Mouse (Mus musculus): ENCODE results near the gene Mapk8ip2. TPM values are rescaled to one million over a fixed set of nuclear protein-coding genes. Genes with fewer than 3 reads are reported as not detected.

Gene Mapk8ip2
- total RNA-seq, 2 experiments from 2014 or later = 0.10 to 0.34 TPM

GRCm38 (mm10) chr15:89488182-89488581 is 34.5 kb downstream of the Mapk8ip2 start:
- no peak for DNase-seq

GRCm38 (mm10) chr15:89488611-89489117 is 35.0 kb downstream of the Mapk8ip2 start:
- no peak for DNase-seq

GRCm38 (mm10) chr15:89494970-89495369 is 41.3 kb downstream of the Mapk8ip2 start:
- no peak for DNase-seq

GRCm38 (mm10) chr15:89496131-89496530 is 42.4 kb downstream of the Mapk8ip2 start:
- no peak for DNase-seq

- DNase-seq = no peak
Observed at GRCm38 (mm10) chr15:89496841-89497240, 43.1 kb downstream of the Mapk8ip2 start.

GRCm38 (mm10) chr15:89497391-89498048 is 43.8 kb downstream of the Mapk8ip2 start:
- peak; percentile 67 for DNase-seq

GRCm38 (mm10) chr15:89498049-89498960 is 44.6 kb downstream of the Mapk8ip2 start:
- peak; percentile 46 for DNase-seq

- DNase-seq = peak; percentile 30
Observed at GRCm38 (mm10) chr15:89498961-89499688, 45.4 kb downstream of the Mapk8ip2 start, which contains the start of gene Shank3. Gene Shank3 (plus strand): TSS chr15:89499623.

GRCm38 (mm10) chr15:89499784-89500220 is 46.1 kb downstream of the Mapk8ip2 start:
- DNase-seq = peak; percentile 65

GRCm38 (mm10) chr15:89500221-89500791 is 46.6 kb downstream of the Mapk8ip2 start:
- peak; percentile 24 for DNase-seq

GRCm38 (mm10) chr15:89501321-89501720 is 47.6 kb downstream of the Mapk8ip2 start:
- no peak for DNase-seq

- DNase-seq = no peak
Observed at GRCm38 (mm10) chr15:89504838-89505237, 51.1 kb downstream of the Mapk8ip2 start.

GRCm38 (mm10) chr15:89507751-89508150 is 54.0 kb downstream of the Mapk8ip2 start:
- DNase-seq = no peak

GRCm38 (mm10) chr15:89512679-89513078 is 59.0 kb downstream of the Mapk8ip2 start:
- no peak for DNase-seq

Other genes with a start within 250 kb of the Mapk8ip2 start
- gene Ppp6r2, start 242.4 kb upstream of the Mapk8ip2 start, total RNA-seq (2021) = 10 to 100 TPM; 51.4 to 54.7 TPM
- 10 to 100 TPM; 78.6 to 83.4 TPM for gene Sbf1, start 138.6 kb upstream of the Mapk8ip2 start, total RNA-seq (2021)
- gene Adm2, start 131.2 kb upstream of the Mapk8ip2 start, total RNA-seq (2021) = not detected
- not detected for gene Miox, start 119.5 kb upstream of the Mapk8ip2 start, total RNA-seq (2021)
- gene Lmf2, start 98.3 kb upstream of the Mapk8ip2 start, total RNA-seq (2021) = 10 to 100 TPM; 54.0 to 55.5 TPM
- 10 to 100 TPM; 91.0 to 99.7 TPM for gene Ncaph2, start 98.2 kb upstream of the Mapk8ip2 start, total RNA-seq (2021)
- gene Sco2, start 80.1 kb upstream of the Mapk8ip2 start, total RNA-seq (2021) = 10 to 100 TPM; 13.6 to 14.1 TPM
- gene Tymp, start 76.9 kb upstream of the Mapk8ip2 start, total RNA-seq (2021) = under 1 TPM; 0.31 to 0.72 TPM
- under 1 TPM; 0.26 to 0.72 TPM for gene Odf3b, start 74.6 kb upstream of the Mapk8ip2 start, total RNA-seq (2021)
- gene Klhdc7b, start 69.0 kb upstream of the Mapk8ip2 start, total RNA-seq (2021) = not detected
- not detected for gene Syce3, start 43.4 kb upstream of the Mapk8ip2 start, total RNA-seq (2021)
- gene Cpt1b, start 28.1 kb upstream of the Mapk8ip2 start, total RNA-seq (2021) = 100 to 1,000 TPM; 585 to 617 TPM
- 1 to 10 TPM; 1.1 to 1.8 TPM for gene C730034F03Rik, start 24.3 kb upstream of the Mapk8ip2 start, total RNA-seq (2021)
- 10 to 100 TPM in 1 of 2 experiments, 1 to 10 TPM in 1; 2.1 to 11.6 TPM for gene Gm44502, start 24.2 kb upstream of the Mapk8ip2 start, total RNA-seq (2021)
- gene Chkb, start 24.0 kb upstream of the Mapk8ip2 start, total RNA-seq (2021) = 10 to 100 TPM; 68.2 to 94.0 TPM
- 10 to 100 TPM; 12.0 to 14.6 TPM for gene Arsa, start 23.5 kb downstream of the Mapk8ip2 start, total RNA-seq (2021)
- gene Shank3, start 45.7 kb downstream of the Mapk8ip2 start, total RNA-seq (2021) = 10 to 100 TPM; 70.0 to 73.7 TPM
- gene Acr, start 114.4 kb downstream of the Mapk8ip2 start, total RNA-seq (2021) = 1 to 10 TPM in 1 of 2 experiments, under 1 TPM in 1; 0.76 to 1.3 TPM
- gene Rabl2, start 138.0 kb downstream of the Mapk8ip2 start, total RNA-seq (2021) = 1 to 10 TPM; 6.9 to 8.3 TPM

Data from heart, postnatal 4 days (tissue).